Mouse (Mus musculus): ENCODE measurements around the gene Olfr78. TPM values are rescaled to one million over a fixed set of nuclear protein-coding genes. Genes with fewer than 3 reads are reported as not detected.

Gene Olfr78
- polyA plus RNA-seq, 1 experiment, result 0.75 TPM

- Histone ChIP-seq H3K4me1 (ENCODE audit: control insufficient read depth, insufficient read depth, low read length) (0 out of 2 replicates have a peak, but pooled peaks cover 6% of the 10 kb centered on the region), H3K4me3 (replicated peaks; ENCODE audit: insufficient read depth, low read depth, low read length) (no peak within 1 kb of the TSS), H3K27me3 (ENCODE audit: control insufficient read depth, insufficient read depth, low read length) (no peaks in the 10 kb centered on the region), H3K27ac (ENCODE audit: insufficient read depth, low read length) (no peak within 1 kb of the TSS)
- no peak for DNase-seq
- no peak for TF ChIP-seq POLR2A (IDR thresholded peaks at IDR 0.05; ENCODE audit: borderline replicate concordance, insufficient read depth, low read length)
- no peak for TF ChIP-seq CTCF (IDR thresholded peaks at IDR 0.05; ENCODE audit: borderline replicate concordance, insufficient read depth, low read depth, low read length)
These were observed 57.4 kb downstream of the Olfr78 start, which contains the start of gene Olfr558 for GRCm38 (mm10) chr7:102701915-102702314. Gene Olfr558, plus strand, starts transcription at chr7:102702215.

GRCm38 (mm10) chr7:102698461-102698860 lies 60.8 kb downstream of the Olfr78 start:
- no peak overlapping the region for H3K27ac ChIP-seq (ENCODE audit: insufficient read depth, low read length)
- H3K27me3 ChIP-seq (ENCODE audit: control insufficient read depth, insufficient read depth, low read length), result no peaks in the 10 kb centered on the region
- WGBS, result 25% methylated on average over 7 of the region's 7 CpGs
- no peak for TF ChIP-seq POLR2A (IDR thresholded peaks at IDR 0.05; ENCODE audit: borderline replicate concordance, insufficient read depth, low read length)
- DNase-seq, result peak; percentile 19 to 54
- H3K4me1 ChIP-seq (ENCODE audit: control insufficient read depth, insufficient read depth, low read length), result 0 out of 2 replicates have a peak, but pooled peaks cover 6% of the 10 kb centered on the region
- no peak overlapping the region for H3K4me3 ChIP-seq (replicated peaks; ENCODE audit: insufficient read depth, low read depth, low read length)

- peak in 1 of 2 experiments; percentile 5 for DNase-seq
- H3K27me3 ChIP-seq (ENCODE audit: control insufficient read depth, insufficient read depth, low read length), result no peaks in the 10 kb centered on the region
- WGBS, result 45% methylated on average over 5 of the region's 5 CpGs
- H3K4me1 ChIP-seq (ENCODE audit: control insufficient read depth, insufficient read depth, low read length), result 0 out of 2 replicates have a peak, but pooled peaks cover 6% of the 10 kb centered on the region
- H3K4me3 ChIP-seq (replicated peaks; ENCODE audit: insufficient read depth, low read depth, low read length), result no peak within 1 kb of the TSS
- TF ChIP-seq POLR2A (IDR thresholded peaks at IDR 0.05; ENCODE audit: borderline replicate concordance, insufficient read depth, low read length) (no peak), CTCF (IDR thresholded peaks at IDR 0.05; ENCODE audit: borderline replicate concordance, insufficient read depth, low read depth, low read length) (peak; percentile 73)
- no peak within 1 kb of the TSS for H3K27ac ChIP-seq (ENCODE audit: insufficient read depth, low read length)
These were observed 63.7 kb downstream of the Olfr78 start, which contains the start of gene Olfr557 for GRCm38 (mm10) chr7:102695358-102696125. Gene Olfr557, plus strand, starts transcription at chr7:102695910.

Other genes with a start within 250 kb of the Olfr78 start
- not detected in 2 replicates for gene Olfr547, start 224.7 kb downstream of the Olfr78 start, polyA plus RNA-seq (2012; rRNA removed)
- gene Olfr548-ps1, start 218.6 kb downstream of the Olfr78 start, polyA plus RNA-seq (2012; rRNA removed), result not detected in 2 replicates
- not detected in 2 replicates for gene Olfr549, start 209.6 kb downstream of the Olfr78 start, polyA plus RNA-seq (2012; rRNA removed)
- gene Trim21, start 194.0 kb downstream of the Olfr78 start, polyA plus RNA-seq (2012; rRNA removed), result 1.8 and 2.2 TPM in 2 replicates
- not detected in 2 replicates for gene Olfr550, start 188.0 kb downstream of the Olfr78 start, polyA plus RNA-seq (2012; rRNA removed)
- gene Olfr551, start 167.6 kb downstream of the Olfr78 start, polyA plus RNA-seq (2012; rRNA removed), result not detected in 2 replicates
- gene Olfr552, start 161.7 kb downstream of the Olfr78 start, polyA plus RNA-seq (2012; rRNA removed), result not detected in 2 replicates
- not detected in 2 replicates for gene Olfr553, start 141.3 kb downstream of the Olfr78 start, polyA plus RNA-seq (2012; rRNA removed)
- not detected in 2 replicates for gene Olfr554, start 121.0 kb downstream of the Olfr78 start, polyA plus RNA-seq (2012; rRNA removed)
- not detected in 2 replicates for gene Olfr555, start 100.6 kb downstream of the Olfr78 start, polyA plus RNA-seq (2012; rRNA removed)
- not detected in 2 replicates for gene Olfr556, start 94.6 kb downstream of the Olfr78 start, polyA plus RNA-seq (2012; rRNA removed)
- gene Trim68, start 72.1 kb downstream of the Olfr78 start, polyA plus RNA-seq (2012; rRNA removed), result 7.2 and 7.8 TPM in 2 replicates
- not detected in 2 replicates for gene Olfr557, start 63.6 kb downstream of the Olfr78 start, polyA plus RNA-seq (2012; rRNA removed)
- 0.49 and 0.52 TPM in 2 replicates for gene Olfr558, start 57.3 kb downstream of the Olfr78 start, polyA plus RNA-seq (2012; rRNA removed)
- gene Olfr33, start 40.4 kb downstream of the Olfr78 start, polyA plus RNA-seq (2012; rRNA removed), result not detected in 2 replicates
- gene Olfr559, start 32.0 kb downstream of the Olfr78 start, polyA plus RNA-seq (2012; rRNA removed), result not detected in 2 replicates
- 0.07 TPM in 1 of 2 replicates, not detected in the other for gene Olfr560, start 105 bp downstream of the Olfr78 start, polyA plus RNA-seq (2012; rRNA removed)
- gene Olfr561, start 11.8 kb upstream of the Olfr78 start, polyA plus RNA-seq (2012; rRNA removed), result not detected in 2 replicates
- gene Olfr564, start 44.0 kb upstream of the Olfr78 start, polyA plus RNA-seq (2012; rRNA removed), result not detected in 2 replicates
- not detected in 2 replicates for gene Olfr566, start 99.3 kb upstream of the Olfr78 start, polyA plus RNA-seq (2012; rRNA removed)
- gene Olfr568, start 117.7 kb upstream of the Olfr78 start, polyA plus RNA-seq (2012; rRNA removed), result not detected in 2 replicates
- gene Olfr569, start 131.4 kb upstream of the Olfr78 start, polyA plus RNA-seq (2012; rRNA removed), result not detected in 2 replicates
- 0.19 TPM in 1 of 2 replicates, not detected in the other for gene Olfr570, start 135.1 kb upstream of the Olfr78 start, polyA plus RNA-seq (2012; rRNA removed)
- not detected in 2 replicates for gene Olfr571, start 158.1 kb upstream of the Olfr78 start, polyA plus RNA-seq (2012; rRNA removed)
- gene Olfr572, start 164.9 kb upstream of the Olfr78 start, polyA plus RNA-seq (2012; rRNA removed), result not detected in 2 replicates
- gene Olfr573-ps1, start 183.1 kb upstream of the Olfr78 start, polyA plus RNA-seq (2012; rRNA removed), result not detected in 2 replicates
- not detected in 2 replicates for gene Olfr574, start 189.0 kb upstream of the Olfr78 start, polyA plus RNA-seq (2012; rRNA removed)
- gene Olfr575, start 199.3 kb upstream of the Olfr78 start, polyA plus RNA-seq (2012; rRNA removed), result not detected in 2 replicates
- not detected in 2 replicates for gene Olfr576, start 203.2 kb upstream of the Olfr78 start, polyA plus RNA-seq (2012; rRNA removed)
- gene Olfr577, start 216.5 kb upstream of the Olfr78 start, polyA plus RNA-seq (2012; rRNA removed), result not detected in 2 replicates
- not detected in 2 replicates for gene Olfr578, start 229.9 kb upstream of the Olfr78 start, polyA plus RNA-seq (2012; rRNA removed)

Data from cerebellum, adult 2 months (tissue).